Mouse (Mus musculus) brain, embryonic 14.5 days (tissue): ENCODE measurements around the gene Trim46. TPM values are rescaled to one million over a fixed set of nuclear protein-coding genes. Genes with fewer than 3 reads are reported as not detected.
A peak's percentile ranks its signal among the peaks of the same experiment; 100 is the strongest.

Experiments used
- DNase-seq: peaks from one replicate; pipeline ENCODE4 v3.0.0-alpha.2; 2011; ENCODE audit warnings: low read depth
- CTCF ChIP-seq: fragments of 200-500 bp; IDR thresholded peaks from 2 replicates; pipeline ENCODE4 v1.5.1; 2012; ENCODE audit warnings: inconsistent platforms, mild to moderate bottlenecking, moderate library complexity, borderline replicate concordance; ENCODE audit not compliant: insufficient read depth, insufficient read length; ENCODE audit errors: extremely low read depth
- POLR2A ChIP-seq: fragments of 200-500 bp; IDR thresholded peaks from 2 replicates; pipeline ENCODE4 v1.6.1; 2012; ENCODE audit warnings: mild to moderate bottlenecking, inconsistent platforms, borderline replicate concordance; ENCODE audit not compliant: poor library complexity, insufficient read depth, insufficient read length, severe bottlenecking; ENCODE audit errors: extremely low read depth
- polyA plus RNA-seq: library from polyadenylated mRNA; depleted of rRNA; stranded (reverse); fragments of >200 nt; gene quantifications from 2 replicates; pipeline ENCODE4 v1.2.3, GENCODE M21; 2012; rRNA removed

Gene Trim46
- polyA plus RNA-seq, 1 experiment, result 144 TPM

DNA sequence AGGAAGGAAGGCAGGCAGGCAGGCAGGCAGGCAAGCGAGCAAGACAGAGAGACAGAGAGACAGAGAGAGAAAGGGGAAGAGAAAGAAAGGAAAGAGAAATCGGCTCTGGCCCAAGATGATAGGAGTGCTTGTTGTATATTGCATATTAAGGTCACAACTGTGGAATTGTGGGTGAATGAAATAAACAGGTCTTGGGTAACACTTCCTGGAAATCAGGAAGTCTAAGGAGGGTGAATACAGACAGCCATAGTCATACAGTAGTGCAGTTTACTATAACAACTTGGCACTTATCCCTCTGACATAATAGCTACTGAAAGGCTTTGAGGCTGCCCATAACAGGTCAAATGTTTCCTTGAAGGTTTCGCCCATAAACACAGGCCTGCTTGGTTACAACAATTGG lies 46.3 kb downstream of the Trim46 start:
- no peak for DNase-seq
- no peak for TF ChIP-seq POLR2A
- TF ChIP-seq CTCF, result no peak

DNA sequence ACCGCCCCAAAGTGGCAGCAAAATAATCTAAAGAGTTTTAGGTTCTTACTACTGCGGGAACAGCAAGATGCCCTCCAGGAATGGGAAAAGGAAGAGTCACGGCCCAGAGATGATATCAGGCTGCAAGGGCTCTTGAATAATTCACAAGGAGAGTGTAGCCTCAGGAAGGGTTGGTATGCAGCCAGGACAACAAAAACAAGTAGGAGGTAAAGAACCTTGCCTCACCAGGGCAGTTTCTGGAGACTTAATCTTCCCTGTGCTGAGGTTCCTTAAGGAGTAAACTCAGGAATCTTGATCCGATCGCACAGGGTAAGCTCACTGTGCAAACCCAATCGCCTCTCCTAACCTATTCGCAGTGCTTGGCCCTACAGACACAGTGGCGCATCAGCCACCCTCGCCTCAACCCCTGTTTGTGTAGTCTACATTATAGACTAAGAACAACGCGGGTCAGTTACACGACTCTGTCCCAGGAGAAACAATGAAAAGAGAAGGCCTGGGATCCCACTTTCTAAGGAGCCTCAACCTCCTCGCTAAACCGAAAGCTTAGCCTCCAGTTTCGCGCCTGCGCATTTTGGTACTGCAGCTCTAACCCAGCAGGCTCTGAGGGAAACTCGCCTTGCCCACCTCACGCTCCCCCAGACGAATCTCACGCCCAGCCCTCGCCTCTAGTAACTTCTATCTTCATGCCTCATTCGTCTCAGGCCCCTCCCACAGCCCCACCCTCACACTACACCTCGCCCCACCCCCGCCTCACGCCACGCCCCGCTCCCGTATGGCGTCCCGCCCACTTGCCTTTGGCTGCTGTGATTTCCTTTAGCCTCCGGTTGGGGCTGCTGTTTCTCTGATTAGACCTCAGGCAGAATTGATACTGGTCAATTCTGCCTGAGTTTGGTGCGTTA lies 49.9 kb downstream of the Trim46 start:
- TF ChIP-seq POLR2A (no peak), CTCF (peak; percentile 51; the same call in 1 of the 2 replicates)
- peak; percentile 97 for DNase-seq

DNA sequence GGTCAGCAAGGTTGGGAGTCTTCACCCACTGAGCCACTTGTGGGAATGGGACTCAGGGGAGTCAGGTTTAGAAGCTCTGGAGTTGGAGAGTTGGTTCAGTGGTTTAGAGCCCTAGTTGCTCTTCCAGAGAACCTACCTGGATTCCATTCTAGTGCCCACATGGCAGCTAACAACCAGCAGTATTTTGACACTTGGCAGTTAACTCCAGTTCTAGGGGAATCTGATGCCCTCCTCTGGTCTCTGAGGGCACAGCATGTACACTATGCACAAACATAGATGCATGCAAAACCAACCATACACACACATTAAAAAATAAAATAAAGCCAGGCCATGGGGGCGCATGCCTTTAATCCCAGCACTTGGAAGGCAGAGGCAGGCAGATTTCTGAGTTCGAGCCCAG lies 52.3 kb downstream of the Trim46 start:
- DNase-seq, result no peak

GRCm38 (mm10) chr3:89193351-89193750 lies 52.8 kb downstream of the Trim46 start:
- no peak for DNase-seq
- no peak for TF ChIP-seq CTCF
- TF ChIP-seq POLR2A, result no peak

More for the DNA sequence above, 52.3 kb downstream of the Trim46 start:
- TF ChIP-seq CTCF (peak; percentile 26; the same call in 1 of the 2 replicates), POLR2A (no peak)

GRCm38 (mm10) chr3:89190436-89190835 lies 55.7 kb downstream of the Trim46 start:
- DNase-seq, result no peak
- TF ChIP-seq POLR2A (no peak), CTCF (no peak)

- no peak for DNase-seq
- TF ChIP-seq CTCF (no peak), POLR2A (no peak)
These were observed 57.6 kb downstream of the Trim46 start for GRCm38 (mm10) chr3:89188478-89188875.

- no peak for TF ChIP-seq CTCF
- no peak for TF ChIP-seq POLR2A
- no peak for DNase-seq
These were observed 58.2 kb downstream of the Trim46 start for GRCm38 (mm10) chr3:89187690-89188477.

DNA sequence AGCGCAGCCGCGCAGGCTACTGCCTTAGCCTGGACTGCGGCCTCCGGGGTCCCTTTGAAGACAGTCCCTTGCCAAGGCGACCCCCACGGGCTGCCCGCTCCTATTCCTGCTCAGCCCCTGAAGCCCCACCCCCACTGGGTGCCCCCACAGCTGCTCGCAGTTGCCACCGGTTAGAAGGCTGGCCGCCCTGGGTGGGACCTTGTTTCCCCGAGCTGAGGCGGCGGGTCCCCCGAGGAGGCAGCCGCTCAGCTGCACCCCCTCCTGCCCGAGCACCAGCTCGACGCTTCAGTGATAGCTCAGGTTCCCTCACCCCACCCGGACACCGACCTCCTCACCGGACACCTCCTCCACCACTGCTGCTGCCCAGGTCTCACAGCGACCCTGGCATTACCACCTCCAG lies 58.9 kb downstream of the Trim46 start:
- no peak for TF ChIP-seq CTCF
- TF ChIP-seq POLR2A, result no peak

More for the DNA sequence above, 58.9 kb downstream of the Trim46 start:
- DNase-seq, result no peak

Other genes with a start within 250 kb of the Trim46 start
- gene Rusc1, start 153.0 kb downstream of the Trim46 start, polyA plus RNA-seq, result 131 and 149 TPM in 2 replicates
- gene Gm43738, start 145.2 kb downstream of the Trim46 start, polyA plus RNA-seq, result 0.03 and 0.05 TPM in 2 replicates
- 169 and 202 TPM in 2 replicates for gene Fdps, start 144.3 kb downstream of the Trim46 start, polyA plus RNA-seq
- gene Pklr, start 110.2 kb downstream of the Trim46 start, polyA plus RNA-seq, result 0.14 and 0.21 TPM in 2 replicates
- gene Hcn3, start 86.1 kb downstream of the Trim46 start, polyA plus RNA-seq, result 61.6 and 68.6 TPM in 2 replicates
- 103 and 123 TPM in 2 replicates for gene Clk2, start 81.5 kb downstream of the Trim46 start, polyA plus RNA-seq
- 132 and 139 TPM in 2 replicates for gene Scamp3, start 68.8 kb downstream of the Trim46 start, polyA plus RNA-seq
- 69.1 and 73.8 TPM in 2 replicates for gene Fam189b, start 63.2 kb downstream of the Trim46 start, polyA plus RNA-seq
- 55.6 and 56.3 TPM in 2 replicates for gene Gba, start 43.4 kb downstream of the Trim46 start, polyA plus RNA-seq
- gene Thbs3, start 31.1 kb downstream of the Trim46 start, polyA plus RNA-seq, result 117 and 168 TPM in 2 replicates
- gene Mtx1, start 19.2 kb downstream of the Trim46 start, polyA plus RNA-seq, result 146 and 201 TPM in 2 replicates
- gene Muc1, start 17.3 kb downstream of the Trim46 start, polyA plus RNA-seq, result 9.3 and 10.0 TPM in 2 replicates
- gene Krtcap2, start 343 bp downstream of the Trim46 start, polyA plus RNA-seq, result 86.7 and 106 TPM in 2 replicates
- gene Dpm3, start 13.0 kb upstream of the Trim46 start, polyA plus RNA-seq, result 145 and 269 TPM in 2 replicates
- 41.4 and 71.8 TPM in 2 replicates for gene Slc50a1, start 24.3 kb upstream of the Trim46 start, polyA plus RNA-seq
- 11.2 and 12.0 TPM in 2 replicates for gene Efna1, start 34.8 kb upstream of the Trim46 start, polyA plus RNA-seq
- 59.4 and 60.3 TPM in 2 replicates for gene Efna3, start 76.7 kb upstream of the Trim46 start, polyA plus RNA-seq
- gene Efna4, start 91.7 kb upstream of the Trim46 start, polyA plus RNA-seq, result 12.6 and 22.9 TPM in 2 replicates
- 63.6 and 75.5 TPM in 2 replicates for gene Adam15, start 103.7 kb upstream of the Trim46 start, polyA plus RNA-seq
- gene Dcst2, start 115.7 kb upstream of the Trim46 start, polyA plus RNA-seq, result 0.38 and 0.57 TPM in 2 replicates
- 0.04 TPM in 1 of 2 replicates, not detected in the other for gene Dcst1, start 118.9 kb upstream of the Trim46 start, polyA plus RNA-seq
- 2.4 and 2.8 TPM in 2 replicates for gene Zbtb7b, start 148.5 kb upstream of the Trim46 start, polyA plus RNA-seq
- 4.6 and 5.2 TPM in 2 replicates for gene Lenep, start 156.5 kb upstream of the Trim46 start, polyA plus RNA-seq
- 39.4 and 53.9 TPM in 2 replicates for gene Flad1, start 165.6 kb upstream of the Trim46 start, polyA plus RNA-seq
- gene Cks1b, start 172.1 kb upstream of the Trim46 start, polyA plus RNA-seq, result 79.8 and 129 TPM in 2 replicates
- gene Shc1, start 172.1 kb upstream of the Trim46 start, polyA plus RNA-seq, result 29.5 and 30.2 TPM in 2 replicates
- 71.6 and 90.9 TPM in 2 replicates for gene Pygo2, start 183.9 kb upstream of the Trim46 start, polyA plus RNA-seq
- 9.5 and 13.6 TPM in 2 replicates for gene Pbxip1, start 190.4 kb upstream of the Trim46 start, polyA plus RNA-seq
- 72.2 and 86.3 TPM in 2 replicates for gene Pmvk, start 208.2 kb upstream of the Trim46 start, polyA plus RNA-seq